Mouse (Mus musculus): ENCODE measurements around the gene 4930544D05Rik.

DNA sequence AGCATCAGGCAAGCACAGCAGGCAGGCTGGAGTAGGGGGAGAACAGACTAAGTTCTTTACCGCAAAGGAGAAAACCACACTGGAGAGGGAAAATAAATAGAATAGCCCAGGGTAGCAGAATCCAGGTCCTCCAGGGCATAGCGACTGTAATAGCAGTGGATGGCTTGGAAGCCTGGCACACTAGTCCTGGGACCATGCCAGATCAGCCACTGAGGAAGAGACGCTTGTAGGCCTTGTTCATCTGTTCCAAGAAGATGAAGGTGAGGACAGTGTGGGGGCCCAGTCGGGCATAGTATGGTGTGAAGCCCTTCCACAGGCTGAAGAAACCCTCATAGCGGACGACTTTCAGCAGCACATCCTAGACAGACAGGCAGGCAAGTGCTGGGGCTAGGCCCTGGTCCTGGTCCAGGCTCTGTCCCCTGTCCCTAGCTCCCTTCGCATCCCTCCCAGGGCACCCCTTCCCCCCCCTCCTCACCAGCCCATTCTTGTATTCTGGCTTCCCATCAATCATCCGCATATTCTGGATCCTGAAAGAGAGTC is 29.0 kb downstream of the 4930544D05Rik start:
- TF ChIP-seq CTCF (conservative IDR thresholded peaks at IDR 0.05; ENCODE audit: low read length) (no peak), NANOG (IDR thresholded peaks at IDR 0.05; ENCODE audit: borderline replicate concordance, low read length) (no peak)

All from E14TG2a.4 (cell line).